Mouse (Mus musculus): ENCODE measurements at regions not wholly inside any gene's neighbourhood (a gene's known extent, or its start where the extent isn't known, plus 50 kb on each side); places are given as distances from the start of the nearest gene placed in this dataset.
A peak's percentile ranks its signal among the peaks of the same experiment; 100 is the strongest.

DNA sequence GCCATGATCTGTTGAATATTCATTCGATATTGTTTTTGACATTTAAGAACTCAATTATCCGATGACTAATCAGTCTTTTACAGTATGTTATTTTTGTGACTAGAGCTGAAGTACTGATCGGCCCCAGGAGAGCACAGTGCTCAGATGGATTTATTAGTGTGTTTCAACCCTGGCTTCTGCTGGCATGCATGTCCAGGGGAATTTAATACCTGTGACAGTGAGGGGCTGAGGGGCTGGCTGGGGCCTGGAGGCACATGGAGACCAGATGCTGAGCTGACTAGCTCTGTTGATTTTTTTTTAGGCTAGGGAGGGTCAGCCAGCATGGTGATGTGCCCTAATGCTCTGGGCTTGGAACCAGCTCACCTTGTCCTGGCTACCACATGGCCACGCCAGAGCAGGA, 199.2 kb upstream of the Nxpe4 start:
- WGBS = 61% methylated on average over 4 of the region's 4 CpGs
- no peaks in the 10 kb centered on the region for H3K27me3 ChIP-seq (replicated peaks; ENCODE audit: low read depth, poor library complexity, severe bottlenecking)
- no peak overlapping the region for H3K27ac ChIP-seq (replicated peaks)
- DNase-seq (ENCODE audit: low spot score) = peak; percentile 64
- H3K4me3 ChIP-seq = no peak overlapping the region
- H3K9me3 ChIP-seq = no peaks in the 10 kb centered on the region
- H3K36me3 ChIP-seq (replicated peaks) = no peaks in the 10 kb centered on the region
- peaks cover 31% of the 10 kb centered on the region for H3K4me1 ChIP-seq

DNA sequence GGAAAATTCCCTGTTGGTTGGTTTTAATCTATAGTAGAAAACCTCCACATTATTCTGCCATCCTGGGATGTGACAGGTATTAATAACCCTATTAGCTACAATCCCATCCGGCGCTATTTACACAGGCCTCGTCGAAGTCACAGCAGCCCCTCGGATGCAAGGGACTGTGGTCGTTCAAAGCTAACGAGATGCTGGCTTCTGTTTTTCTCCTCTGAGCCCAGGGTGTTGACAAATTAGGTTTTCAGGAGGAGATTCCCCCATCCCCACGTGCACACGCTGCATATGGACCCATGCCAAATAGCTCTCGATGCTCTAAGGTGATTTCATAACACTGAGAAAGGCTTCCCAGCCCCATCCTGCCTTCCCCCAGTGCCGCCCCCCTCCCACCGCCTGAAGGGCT, 188.7 kb upstream of the Nxpe4 start:
- Histone ChIP-seq H3K4me1 (no peaks in the 10 kb centered on the region), H3K27ac (replicated peaks) (no peak overlapping the region), H3K27me3 (replicated peaks; ENCODE audit: low read depth, poor library complexity, severe bottlenecking) (no peaks in the 10 kb centered on the region), H3K36me3 (replicated peaks) (no peaks in the 10 kb centered on the region), H3K9me3 (no peaks in the 10 kb centered on the region), H3K4me3 (no peak overlapping the region)
- 79% methylated on average over 12 of the region's 12 CpGs for WGBS
- no peak for DNase-seq (ENCODE audit: low spot score)

GRCm38 (mm10) chr9:47985356-47986111, 176.3 kb upstream of the Nxpe4 start:
- no peak overlapping the region for H3K27ac ChIP-seq (replicated peaks)
- DNase-seq (ENCODE audit: low spot score) = no peak

DNA sequence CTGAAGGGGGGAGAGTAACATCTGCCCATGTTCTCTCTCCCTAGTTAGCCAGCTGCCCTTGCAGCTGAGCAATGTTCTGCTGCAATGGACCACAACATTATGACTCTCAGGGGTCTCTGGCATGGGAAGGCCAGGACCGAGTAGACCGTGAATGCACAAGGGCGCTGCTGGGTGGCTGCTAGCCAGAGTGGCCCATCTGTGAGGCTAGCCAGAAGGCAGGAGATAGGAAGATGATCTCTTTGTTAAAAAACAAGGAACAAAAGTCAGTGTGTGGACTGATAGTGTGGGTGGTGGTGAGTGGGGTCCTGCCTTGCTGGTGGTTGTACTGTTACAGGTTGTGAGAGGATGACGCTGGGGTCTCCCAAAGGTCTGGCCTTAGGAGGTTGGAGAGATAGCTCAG, 174.6 kb upstream of the Nxpe4 start:
- Histone ChIP-seq H3K4me1 (no peaks in the 10 kb centered on the region), H3K9me3 (no peaks in the 10 kb centered on the region), H3K27me3 (replicated peaks; ENCODE audit: low read depth, poor library complexity, severe bottlenecking) (no peaks in the 10 kb centered on the region), H3K36me3 (replicated peaks) (no peaks in the 10 kb centered on the region), H3K4me3 (no peak overlapping the region), H3K27ac (replicated peaks) (no peak overlapping the region)
- no peak for DNase-seq (ENCODE audit: low spot score)
- 96% methylated on average over 4 of the region's 4 CpGs for WGBS

More at GRCm38 (mm10) chr9:47985356-47986111, 176.3 kb upstream of the Nxpe4 start:
- Histone ChIP-seq H3K27me3 (replicated peaks; ENCODE audit: low read depth, poor library complexity, severe bottlenecking) (no peaks in the 10 kb centered on the region), H3K4me3 (no peak overlapping the region), H3K9me3 (no peaks in the 10 kb centered on the region), H3K36me3 (replicated peaks) (no peaks in the 10 kb centered on the region), H3K4me1 (no peaks in the 10 kb centered on the region)
- WGBS = 78% methylated on average over 11 of the region's 11 CpGs

GRCm38 (mm10) chr9:47994671-47995070, 167.2 kb upstream of the Nxpe4 start:
- no peak for DNase-seq (ENCODE audit: low spot score)
- WGBS = 76% methylated on average over 4 of the region's 4 CpGs
- Histone ChIP-seq H3K4me3 (no peak overlapping the region), H3K27ac (replicated peaks) (no peak overlapping the region), H3K27me3 (replicated peaks; ENCODE audit: low read depth, poor library complexity, severe bottlenecking) (no peaks in the 10 kb centered on the region), H3K9me3 (no peaks in the 10 kb centered on the region), H3K36me3 (replicated peaks) (no peaks in the 10 kb centered on the region), H3K4me1 (no peaks in the 10 kb centered on the region)

- 91% methylated on average over 12 of the region's 12 CpGs for WGBS
Observed at GRCm38 (mm10) chr9:47999632-48000031, 162.2 kb upstream of the Nxpe4 start.

DNA sequence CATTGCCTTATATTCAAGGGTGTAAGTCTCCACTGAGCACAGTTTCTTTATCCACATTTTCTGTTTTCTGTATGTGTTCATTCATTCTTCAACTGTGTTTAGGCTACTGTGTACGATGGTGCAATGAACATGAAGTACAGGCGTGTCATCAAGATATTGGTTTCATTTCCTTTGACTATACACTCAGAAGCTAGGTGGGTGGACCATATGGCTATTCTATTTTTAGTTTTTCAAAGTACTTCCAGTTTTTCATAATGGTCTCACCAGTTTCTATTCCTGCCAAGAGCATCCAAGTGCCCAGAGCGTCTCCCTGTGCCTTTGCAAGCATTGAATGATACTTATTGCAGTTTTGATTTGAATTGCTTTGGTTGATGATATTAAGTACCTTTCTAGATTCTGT, 132.8 kb upstream of the Nxpe4 start:
- no peaks in the 10 kb centered on the region for H3K4me1 ChIP-seq
- H3K27ac ChIP-seq (replicated peaks) = no peak overlapping the region
- no peak overlapping the region for H3K4me3 ChIP-seq
- H3K9me3 ChIP-seq = no peaks in the 10 kb centered on the region
- WGBS = 87% methylated on average over 3 of the region's 3 CpGs
- no peaks in the 10 kb centered on the region for H3K27me3 ChIP-seq (replicated peaks; ENCODE audit: low read depth, poor library complexity, severe bottlenecking)
- H3K36me3 ChIP-seq (replicated peaks) = no peaks in the 10 kb centered on the region
- no peak for DNase-seq (ENCODE audit: low spot score)

More at GRCm38 (mm10) chr9:47999632-48000031, 162.2 kb upstream of the Nxpe4 start:
- Histone ChIP-seq H3K9me3 (no peaks in the 10 kb centered on the region), H3K4me1 (peaks cover 2% of the 10 kb centered on the region; the same call in 1 of the 2 replicates), H3K36me3 (replicated peaks) (no peaks in the 10 kb centered on the region), H3K27me3 (replicated peaks; ENCODE audit: low read depth, poor library complexity, severe bottlenecking) (no peaks in the 10 kb centered on the region), H3K4me3 (no peak overlapping the region), H3K27ac (replicated peaks) (no peak overlapping the region)
- no peak for DNase-seq (ENCODE audit: low spot score)

GRCm38 (mm10) chr9:48030839-48031238, 131.0 kb upstream of the Nxpe4 start:
- no peaks in the 10 kb centered on the region for H3K27me3 ChIP-seq (replicated peaks; ENCODE audit: low read depth, poor library complexity, severe bottlenecking)
- no peak overlapping the region for H3K4me3 ChIP-seq
- H3K36me3 ChIP-seq (replicated peaks) = no peaks in the 10 kb centered on the region
- WGBS = 86% methylated on average over 3 of the region's 3 CpGs
- DNase-seq (ENCODE audit: low spot score) = no peak
- H3K27ac ChIP-seq (replicated peaks) = no peak overlapping the region
- no peaks in the 10 kb centered on the region for H3K9me3 ChIP-seq
- no peaks in the 10 kb centered on the region for H3K4me1 ChIP-seq

GRCm38 (mm10) chr9:48035959-48036358, 125.9 kb upstream of the Nxpe4 start:
- H3K4me3 ChIP-seq = no peak overlapping the region
- no peak for DNase-seq (ENCODE audit: low spot score)
- H3K4me1 ChIP-seq = no peaks in the 10 kb centered on the region
- no peaks in the 10 kb centered on the region for H3K27me3 ChIP-seq (replicated peaks; ENCODE audit: low read depth, poor library complexity, severe bottlenecking)
- H3K27ac ChIP-seq (replicated peaks) = no peak overlapping the region
- H3K9me3 ChIP-seq = no peaks in the 10 kb centered on the region
- H3K36me3 ChIP-seq (replicated peaks) = no peaks in the 10 kb centered on the region

GRCm38 (mm10) chr9:48044826-48045225, 117.0 kb upstream of the Nxpe4 start:
- Histone ChIP-seq H3K4me3 (no peak overlapping the region), H3K9me3 (no peaks in the 10 kb centered on the region), H3K27me3 (replicated peaks; ENCODE audit: low read depth, poor library complexity, severe bottlenecking) (no peaks in the 10 kb centered on the region), H3K27ac (replicated peaks) (no peak overlapping the region), H3K36me3 (replicated peaks) (no peaks in the 10 kb centered on the region), H3K4me1 (no peaks in the 10 kb centered on the region)
- DNase-seq (ENCODE audit: low spot score) = no peak

- Histone ChIP-seq H3K27me3 (replicated peaks; ENCODE audit: low read depth, poor library complexity, severe bottlenecking) (no peaks in the 10 kb centered on the region), H3K4me3 (no peak overlapping the region), H3K4me1 (no peaks in the 10 kb centered on the region), H3K36me3 (replicated peaks) (no peaks in the 10 kb centered on the region), H3K9me3 (no peaks in the 10 kb centered on the region), H3K27ac (replicated peaks) (no peak overlapping the region)
- no peak for DNase-seq (ENCODE audit: low spot score)
- 85% methylated on average over 4 of the region's 4 CpGs for WGBS
Observed at GRCm38 (mm10) chr9:48047846-48048245, 114.0 kb upstream of the Nxpe4 start.

GRCm38 (mm10) chr9:48053580-48053979, 108.2 kb upstream of the Nxpe4 start:
- Histone ChIP-seq H3K36me3 (replicated peaks) (no peaks in the 10 kb centered on the region), H3K4me3 (no peak overlapping the region), H3K27ac (replicated peaks) (no peak overlapping the region), H3K9me3 (no peaks in the 10 kb centered on the region), H3K27me3 (replicated peaks; ENCODE audit: low read depth, poor library complexity, severe bottlenecking) (no peaks in the 10 kb centered on the region), H3K4me1 (peaks cover 15% of the 10 kb centered on the region)
- DNase-seq (ENCODE audit: low spot score) = no peak
- WGBS = 74% methylated on average over 4 of the region's 4 CpGs

- no peaks in the 10 kb centered on the region for H3K27me3 ChIP-seq (replicated peaks; ENCODE audit: low read depth, poor library complexity, severe bottlenecking)
- H3K4me1 ChIP-seq = peaks cover 22% of the 10 kb centered on the region
- H3K27ac ChIP-seq (replicated peaks) = 0 out of 2 replicates have a peak overlapping the region, but pooled peaks have one; percentile 40
- WGBS = 82% methylated on average over 10 of the region's 10 CpGs
- H3K9me3 ChIP-seq = no peaks in the 10 kb centered on the region
- no peak for DNase-seq (ENCODE audit: low spot score)
- no peak overlapping the region for H3K4me3 ChIP-seq
- no peaks in the 10 kb centered on the region for H3K36me3 ChIP-seq (replicated peaks)
Observed at GRCm38 (mm10) chr9:48055246-48055645, 106.6 kb upstream of the Nxpe4 start.

Data from embryonic facial prominence, embryonic 10.5 days (tissue).